Mouse (Mus musculus) G1E (cell line): ENCODE data around the gene Plekha4.

Experiments used
- CTCF ChIP-seq: IDR thresholded peaks from 2 replicates; pipeline ENCODE4 v1.5.1; 2012; ENCODE audit warnings: low read depth, low read length, inconsistent platforms, mixed read lengths
- GATA2 ChIP-seq: IDR thresholded peaks from 2 replicates; pipeline ENCODE4 v1.6.1; 2012; ENCODE audit warnings: low read depth, low read length, inconsistent platforms, borderline replicate concordance
- TAL1 ChIP-seq: conservative IDR thresholded peaks from 2 replicates; pipeline ENCODE4 v1.6.1; 2012; ENCODE audit warnings: low read depth, low read length, inconsistent platforms, mixed read lengths

DNA sequence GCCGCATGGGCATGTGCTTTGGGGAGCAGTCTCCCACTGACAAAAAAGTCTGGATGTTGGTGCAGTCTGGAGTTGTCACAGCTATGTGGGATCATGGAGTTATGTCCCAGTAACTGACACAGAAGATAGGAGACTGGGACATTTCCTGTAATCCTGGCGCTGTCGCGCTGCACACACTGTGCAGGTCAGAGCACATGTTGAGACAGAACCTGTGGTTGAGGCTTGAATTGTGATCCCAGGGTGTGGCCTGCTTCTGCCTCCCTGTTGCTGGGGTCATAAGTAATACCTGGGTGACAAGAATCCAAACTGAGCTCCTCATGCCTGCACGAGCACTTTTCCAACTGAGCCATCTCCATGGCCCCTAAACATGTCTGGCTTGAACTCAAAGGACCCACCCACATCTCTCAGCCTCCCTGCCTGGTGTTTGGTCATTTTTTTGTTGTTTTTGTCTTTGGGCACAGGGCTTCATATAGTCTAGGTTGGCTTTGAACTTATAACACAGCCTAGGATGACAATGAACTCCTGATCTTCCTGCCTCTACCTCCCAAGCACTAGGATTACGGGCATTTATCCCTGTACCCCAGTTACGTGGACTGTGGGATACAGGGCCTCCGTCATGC, 33.8 kb upstream of the Plekha4 start:
- TF ChIP-seq CTCF (no peak), GATA2 (no peak), TAL1 (no peak)
